Mouse (Mus musculus) forebrain, embryonic 10.5 days (tissue): Measurements from ENCODE around the gene Rpl27a. TPM values are rescaled to one million over a fixed set of nuclear protein-coding genes. Genes with fewer than 3 reads are reported as not detected.

ENCODE experiments used
- DNase-seq: peaks from one replicate; pipeline ENCODE4 v3.0.0-alpha.2; 2017; ENCODE audit warnings: low spot score; ENCODE audit errors: extremely low spot score
- H3K27ac ChIP-seq: fragments of 300-500 bp; sonication (generic); 2 replicates; pipeline ENCODE4 v1.5.1; 2016; ENCODE audit warnings: mild to moderate bottlenecking
- H3K27me3 ChIP-seq: fragments of 300-500 bp; sonication (generic); 2 replicates; pipeline ENCODE4 v1.6.1; 2016; ENCODE audit warnings: mild to moderate bottlenecking; ENCODE audit not compliant: poor library complexity, severe bottlenecking
- H3K36me3 ChIP-seq: fragments of 300-500 bp; sonication (generic); replicated peaks from 2 replicates; pipeline ENCODE4 v1.6.1; 2016; ENCODE audit warnings: mild to moderate bottlenecking, moderate library complexity
- H3K4me1 ChIP-seq: fragments of 300-500 bp; sonication (generic); 2 replicates; pipeline ENCODE4 v1.6.1; 2016
- H3K4me3 ChIP-seq: fragments of 300-500 bp; sonication (generic); 2 replicates; pipeline ENCODE4 v1.5.1; 2016; ENCODE audit warnings: mild to moderate bottlenecking, moderate library complexity
- H3K9me3 ChIP-seq: fragments of 300-500 bp; sonication (generic); 2 replicates; pipeline ENCODE4 v1.6.1; 2016; ENCODE audit warnings: mild to moderate bottlenecking, moderate library complexity
- WGBS: fragments of 180-500 bp; shearing (Covaris S2); methylation state at CpG from one replicate; pipeline ENCODE4 v1.1.7; 2016; 5-methylcytosine and 5-hydroxymethylcytosine counted together
- polyA plus RNA-seq: library from polyadenylated mRNA; unstranded; fragments of >200 nt; fragmentation: Nextera tagmentation; extraction: Ambion mirVana; gene quantifications from 2 replicates; pipeline ENCODE4 v1.2.1, GENCODE M21; 2016

Gene Rpl27a
- polyA plus RNA-seq, 1 experiment from 2014 or later = 133 TPM

DNA sequence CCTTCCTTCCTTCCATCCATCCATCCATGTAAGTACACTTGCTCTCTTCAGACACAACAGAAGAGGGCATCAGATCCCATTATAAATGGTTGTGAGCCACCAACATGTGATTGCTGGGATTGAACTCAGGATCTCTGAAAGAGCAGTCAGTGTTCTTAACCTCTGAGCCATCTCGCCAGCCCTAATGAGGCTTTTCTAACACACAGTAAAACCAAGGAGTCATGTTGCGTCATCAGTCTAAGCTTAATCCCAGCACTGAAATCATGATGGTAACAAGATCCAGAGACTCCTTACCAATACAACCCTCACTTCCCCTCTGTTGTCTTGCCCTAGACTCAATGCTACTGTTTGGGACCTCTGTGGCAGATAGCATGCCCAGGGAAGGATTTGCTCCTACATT is 27.2 kb downstream of the Rpl27a start:
- Histone ChIP-seq H3K27me3 (no peaks in the 10 kb centered on the region), H3K27ac (no peak overlapping the region), H3K36me3 (peaks cover 55% of the 10 kb centered on the region), H3K4me1 (no peaks in the 10 kb centered on the region), H3K9me3 (no peaks in the 10 kb centered on the region), H3K4me3 (no peak overlapping the region)
- no peak for DNase-seq
- 91% methylated on average over 2 of the region's 2 CpGs for WGBS

DNA sequence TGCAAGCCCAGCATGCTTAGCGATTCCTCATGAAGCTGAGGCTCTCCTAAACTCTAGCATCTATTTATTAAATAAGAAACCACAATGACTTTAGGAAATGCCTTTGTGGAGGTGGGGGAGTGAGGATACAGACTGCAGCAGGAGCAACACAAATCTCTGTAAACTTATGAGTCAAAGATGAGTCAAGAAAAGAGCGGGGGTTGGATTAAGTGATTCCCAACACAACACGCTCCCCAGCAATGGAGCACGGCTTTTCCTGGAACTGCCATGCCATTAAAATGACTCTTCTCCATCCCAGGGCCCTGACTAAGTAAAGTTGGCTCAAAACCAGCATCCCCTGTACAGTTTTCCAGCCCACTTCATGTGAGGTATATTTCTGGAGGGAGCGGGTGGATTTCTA is 27.8 kb downstream of the Rpl27a start:
- Histone ChIP-seq H3K27me3 (no peaks in the 10 kb centered on the region), H3K27ac (no peak overlapping the region), H3K4me3 (no peak overlapping the region), H3K4me1 (no peaks in the 10 kb centered on the region), H3K36me3 (peaks cover 54% of the 10 kb centered on the region), H3K9me3 (no peaks in the 10 kb centered on the region)
- DNase-seq = no peak
- WGBS = 93% methylated on average over 5 of the region's 5 CpGs

DNA sequence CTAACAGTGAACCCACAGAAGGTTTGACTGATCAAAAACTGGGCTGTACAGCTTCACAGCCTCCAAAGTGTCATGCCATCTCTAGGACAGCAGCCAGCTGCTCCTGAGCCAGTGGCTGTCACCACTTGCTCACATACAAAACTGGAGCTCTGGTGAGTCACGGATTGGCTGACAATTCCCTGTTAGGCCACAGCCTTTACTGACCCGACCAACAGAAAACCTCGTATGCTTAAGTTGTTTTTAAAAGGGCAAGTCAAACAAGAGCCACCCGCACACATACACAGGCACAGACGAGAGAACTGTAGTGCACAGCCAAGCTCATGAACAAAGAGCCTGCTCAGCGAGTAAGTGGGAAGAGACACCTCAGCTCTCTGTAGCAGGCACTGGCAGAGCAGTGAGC is 40.6 kb downstream of the Rpl27a start:
- Histone ChIP-seq H3K36me3 (peaks cover 15% of the 10 kb centered on the region), H3K9me3 (no peaks in the 10 kb centered on the region; the same call in 1 of the 2 replicates), H3K27me3 (no peaks in the 10 kb centered on the region), H3K4me3 (no peak overlapping the region), H3K4me1 (peaks cover 12% of the 10 kb centered on the region; the same call in 1 of the 2 replicates), H3K27ac (no peak overlapping the region)
- no peak for DNase-seq
- 70% methylated on average over 6 of the region's 6 CpGs for WGBS

DNA sequence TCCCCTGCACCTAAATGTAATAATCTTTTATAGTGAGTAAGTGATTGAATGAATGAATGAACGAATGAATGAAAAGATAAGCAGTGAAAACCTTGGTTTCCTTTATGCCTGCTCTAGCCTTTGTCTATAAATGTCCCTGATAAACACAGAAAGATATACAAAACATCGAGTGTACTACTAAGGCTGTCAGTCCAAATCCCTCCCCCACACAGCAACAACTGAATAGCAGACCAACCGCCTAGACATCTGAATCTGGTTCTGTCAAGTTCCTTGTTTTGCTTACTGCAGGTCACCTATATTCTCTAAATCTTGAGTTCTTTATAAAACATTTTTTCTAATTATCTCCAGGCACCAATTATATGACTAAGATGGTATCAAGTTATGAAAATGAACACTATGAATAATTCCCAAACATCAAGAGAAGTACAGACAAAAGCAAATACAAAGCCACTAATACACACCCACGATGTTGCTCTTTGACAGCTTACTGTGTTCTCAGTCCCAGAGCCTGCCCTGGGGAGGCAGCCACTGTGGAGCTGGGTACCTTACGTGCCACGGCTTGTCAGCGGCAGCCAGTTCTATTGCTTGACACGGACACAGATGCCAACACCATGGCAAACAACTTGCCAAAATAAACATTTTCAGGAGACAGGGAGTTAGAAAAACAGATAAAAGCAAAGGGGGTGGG is 42.7 kb downstream of the Rpl27a start:
- peaks cover 12% of the 10 kb centered on the region; the same call in 1 of the 2 replicates for H3K4me1 ChIP-seq
- H3K4me3 ChIP-seq = no peak overlapping the region
- H3K27me3 ChIP-seq = no peaks in the 10 kb centered on the region
- H3K9me3 ChIP-seq = no peaks in the 10 kb centered on the region; the same call in 1 of the 2 replicates
- 85% methylated on average over 8 of the region's 8 CpGs for WGBS
- no peak overlapping the region for H3K27ac ChIP-seq
- H3K36me3 ChIP-seq = peaks cover 5% of the 10 kb centered on the region
- no peak for DNase-seq

DNA sequence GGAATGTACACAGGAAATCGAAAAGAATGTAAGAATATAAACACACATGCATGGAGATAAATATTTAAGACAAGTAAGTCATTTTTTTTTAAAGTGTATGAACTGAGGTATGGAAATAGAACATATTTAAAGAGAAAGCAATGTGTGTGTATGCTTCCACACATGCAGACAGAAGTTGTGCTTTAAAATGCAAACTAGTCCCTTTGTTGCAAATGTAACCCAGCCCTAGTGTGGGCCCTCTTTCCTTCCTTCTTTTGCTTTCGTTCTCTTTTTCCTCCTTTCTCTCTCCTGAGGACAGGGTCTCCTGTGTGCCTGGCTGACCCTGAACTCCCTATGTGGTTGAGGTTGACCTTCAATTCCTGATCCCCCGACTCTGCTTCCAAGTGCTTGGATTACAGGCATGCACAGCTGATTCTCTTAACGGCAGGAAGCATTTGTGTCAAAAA is 43.2 kb downstream of the Rpl27a start:
- Histone ChIP-seq H3K27ac (no peak overlapping the region), H3K27me3 (no peaks in the 10 kb centered on the region), H3K4me1 (peaks cover 12% of the 10 kb centered on the region; the same call in 1 of the 2 replicates), H3K9me3 (no peaks in the 10 kb centered on the region), H3K4me3 (no peak overlapping the region), H3K36me3 (no peaks in the 10 kb centered on the region)
- 74% methylated on average over 4 of the region's 4 CpGs for WGBS
- DNase-seq = no peak

DNA sequence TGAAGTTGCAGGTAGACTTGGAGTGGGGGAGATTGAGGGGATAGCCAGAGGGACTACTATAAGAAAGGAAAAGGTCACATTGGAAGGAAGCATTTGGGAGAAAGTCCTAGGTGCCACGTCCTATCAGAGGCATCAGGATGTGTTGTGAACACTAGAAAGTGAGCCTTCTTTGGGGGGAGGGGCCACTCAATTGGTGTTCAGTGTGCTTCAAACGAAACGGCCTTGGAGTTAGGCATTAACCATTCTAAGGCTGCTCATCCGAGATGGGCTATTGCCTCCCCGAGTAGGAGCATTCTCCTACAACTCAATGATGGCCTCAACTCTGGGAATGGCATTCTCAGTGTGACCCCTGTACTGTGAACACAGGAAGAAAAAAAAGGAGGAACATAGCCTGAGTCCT is 43.7 kb downstream of the Rpl27a start:
- H3K9me3 ChIP-seq = no peaks in the 10 kb centered on the region
- H3K27me3 ChIP-seq = no peaks in the 10 kb centered on the region
- DNase-seq = no peak
- no peak overlapping the region for H3K4me3 ChIP-seq
- no peak overlapping the region for H3K27ac ChIP-seq
- 91% methylated on average over 5 of the region's 5 CpGs for WGBS
- H3K4me1 ChIP-seq = peaks cover 12% of the 10 kb centered on the region; the same call in 1 of the 2 replicates
- no peaks in the 10 kb centered on the region for H3K36me3 ChIP-seq

DNA sequence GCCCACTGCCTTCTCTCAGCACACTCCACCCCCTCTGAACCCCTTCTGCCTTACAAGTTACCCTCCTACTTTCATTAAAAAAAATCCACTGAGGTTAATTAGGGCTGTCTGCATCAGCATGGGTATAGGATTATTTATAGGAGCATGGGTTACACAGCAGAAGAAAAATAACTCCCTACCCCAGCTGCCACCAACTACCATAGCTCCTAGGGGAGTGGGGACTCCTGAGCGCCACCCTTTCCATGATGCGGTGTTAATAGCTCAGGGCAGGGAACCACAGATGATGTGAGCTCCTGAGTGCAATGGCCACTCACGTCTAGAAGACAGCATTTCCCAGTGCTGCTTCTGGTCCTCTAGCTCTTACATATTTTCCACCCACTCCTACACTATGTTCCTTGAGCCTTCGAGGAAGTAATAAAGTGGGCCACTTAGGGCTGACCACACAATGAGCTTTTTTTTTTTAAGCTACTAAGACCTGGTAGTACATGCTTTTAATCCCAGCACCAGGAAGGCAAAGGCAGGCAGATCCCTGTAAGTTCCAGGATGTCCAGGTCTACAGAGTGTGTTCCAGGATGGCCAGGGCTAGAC is 44.9 kb downstream of the Rpl27a start:
- no peak for DNase-seq
- H3K27me3 ChIP-seq = no peaks in the 10 kb centered on the region
- H3K4me1 ChIP-seq = peaks cover 12% of the 10 kb centered on the region; the same call in 1 of the 2 replicates
- H3K36me3 ChIP-seq = peaks cover 3% of the 10 kb centered on the region; the same call in 1 of the 2 replicates
- H3K9me3 ChIP-seq = no peaks in the 10 kb centered on the region
- H3K27ac ChIP-seq = no peak overlapping the region
- 83% methylated on average over 4 of the region's 4 CpGs for WGBS
- no peak overlapping the region for H3K4me3 ChIP-seq

DNA sequence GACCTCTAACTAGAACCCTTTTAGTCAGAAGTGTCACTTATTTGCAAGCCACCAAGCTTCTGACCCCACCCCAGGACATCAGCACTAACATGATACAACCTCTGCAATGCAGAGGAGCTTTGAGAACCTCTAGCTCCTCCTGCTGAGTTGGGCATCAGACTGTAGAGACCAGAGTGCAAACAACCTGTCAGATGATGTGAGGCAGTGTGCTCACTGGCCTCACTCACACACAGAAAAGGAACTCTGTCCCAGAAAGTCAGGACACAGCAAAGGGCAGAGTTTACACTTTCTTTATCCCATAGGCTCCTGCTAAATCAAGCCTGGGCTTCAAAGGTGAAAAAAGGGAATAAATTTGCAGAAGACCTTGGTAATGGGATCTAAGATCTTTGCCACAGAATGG is 47.4 kb downstream of the Rpl27a start:
- Histone ChIP-seq H3K4me3 (no peak overlapping the region), H3K27ac (no peak overlapping the region), H3K4me1 (peaks cover 7% of the 10 kb centered on the region; the same call in 1 of the 2 replicates), H3K27me3 (no peaks in the 10 kb centered on the region), H3K9me3 (no peaks in the 10 kb centered on the region), H3K36me3 (peaks cover 3% of the 10 kb centered on the region; the same call in 1 of the 2 replicates)
- DNase-seq = no peak

DNA sequence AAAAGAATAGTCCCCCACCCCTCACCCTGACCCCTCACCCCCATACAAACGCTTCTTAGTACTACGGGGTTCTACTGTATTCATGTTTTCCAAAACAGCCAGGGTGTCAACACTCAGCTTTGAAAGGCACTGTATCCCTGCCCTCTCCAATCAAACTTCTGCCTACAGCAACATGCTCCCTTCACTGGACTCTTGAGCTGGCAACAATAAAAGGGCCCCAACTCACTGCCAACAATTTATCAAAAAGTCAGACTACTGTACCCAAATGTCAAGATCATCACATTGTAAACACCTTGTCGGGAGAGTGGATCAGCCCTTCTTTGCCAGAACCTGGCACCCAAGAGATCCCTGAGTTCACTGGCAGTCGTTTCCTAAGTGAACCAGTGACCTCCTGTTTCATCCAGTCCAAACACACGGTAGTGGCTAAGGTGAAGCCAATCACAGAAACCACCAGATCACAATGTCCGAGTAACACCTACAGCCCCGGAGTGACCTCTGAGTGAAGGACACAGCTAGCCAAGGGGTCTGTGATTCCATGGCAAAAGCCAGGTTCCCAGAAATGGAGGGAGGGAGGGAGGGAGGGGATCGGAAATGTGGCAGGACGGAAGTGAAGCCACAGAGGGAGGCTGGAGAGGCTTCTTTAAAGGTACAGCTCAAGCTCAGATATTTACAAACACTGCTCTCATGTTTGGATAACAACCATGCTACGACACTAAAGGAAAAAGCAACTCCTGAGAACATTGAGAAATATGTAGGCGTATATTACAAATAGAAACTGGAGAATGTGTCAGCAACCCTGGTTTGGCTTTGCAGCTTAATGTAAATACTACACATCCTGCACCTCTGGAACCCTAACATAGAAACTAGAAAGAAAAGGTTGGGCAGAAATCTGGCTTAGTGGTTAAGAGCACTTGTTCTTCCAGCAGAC is 48.2 kb downstream of the Rpl27a start:
- 86% methylated on average over 11 of the region's 11 CpGs for WGBS
- Histone ChIP-seq H3K27ac (no peak overlapping the region), H3K4me1 (peaks cover 7% of the 10 kb centered on the region; the same call in 1 of the 2 replicates), H3K27me3 (no peaks in the 10 kb centered on the region), H3K36me3 (peaks cover 3% of the 10 kb centered on the region; the same call in 1 of the 2 replicates), H3K9me3 (no peaks in the 10 kb centered on the region), H3K4me3 (no peak overlapping the region)
- DNase-seq = no peak

DNA sequence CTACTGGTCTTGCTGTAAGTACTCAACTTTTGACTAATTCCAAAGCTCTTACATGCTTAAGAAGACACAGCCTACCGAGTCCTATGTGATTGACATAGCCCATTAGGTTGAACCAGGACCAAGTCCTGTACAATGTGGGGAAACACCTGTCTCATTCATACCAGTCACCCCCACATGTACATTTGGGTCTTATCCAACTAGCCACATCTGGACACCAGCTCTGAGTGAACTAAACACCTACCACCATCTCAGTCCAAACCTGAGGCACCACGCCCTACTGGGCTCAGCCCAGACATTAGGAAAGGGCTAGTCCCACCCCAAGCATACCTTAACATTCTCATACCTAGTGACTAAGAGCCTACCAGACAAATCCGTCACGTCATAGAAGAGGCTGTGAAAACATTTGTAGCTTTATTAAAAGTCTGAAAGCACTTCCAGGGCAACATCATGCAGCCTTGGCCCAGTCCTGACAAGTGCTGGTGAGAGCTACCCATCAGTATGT is 49.5 kb downstream of the Rpl27a start:
- WGBS = 95% methylated on average over 4 of the region's 4 CpGs
- no peak for DNase-seq
- H3K27ac ChIP-seq = no peak overlapping the region
- H3K9me3 ChIP-seq = no peaks in the 10 kb centered on the region
- H3K4me1 ChIP-seq = no peaks in the 10 kb centered on the region
- H3K36me3 ChIP-seq = peaks cover 3% of the 10 kb centered on the region; the same call in 1 of the 2 replicates
- H3K4me3 ChIP-seq = no peak overlapping the region
- H3K27me3 ChIP-seq = no peaks in the 10 kb centered on the region
